Mouse (Mus musculus): Measurements from ENCODE around the gene Ipmk.

DNA sequence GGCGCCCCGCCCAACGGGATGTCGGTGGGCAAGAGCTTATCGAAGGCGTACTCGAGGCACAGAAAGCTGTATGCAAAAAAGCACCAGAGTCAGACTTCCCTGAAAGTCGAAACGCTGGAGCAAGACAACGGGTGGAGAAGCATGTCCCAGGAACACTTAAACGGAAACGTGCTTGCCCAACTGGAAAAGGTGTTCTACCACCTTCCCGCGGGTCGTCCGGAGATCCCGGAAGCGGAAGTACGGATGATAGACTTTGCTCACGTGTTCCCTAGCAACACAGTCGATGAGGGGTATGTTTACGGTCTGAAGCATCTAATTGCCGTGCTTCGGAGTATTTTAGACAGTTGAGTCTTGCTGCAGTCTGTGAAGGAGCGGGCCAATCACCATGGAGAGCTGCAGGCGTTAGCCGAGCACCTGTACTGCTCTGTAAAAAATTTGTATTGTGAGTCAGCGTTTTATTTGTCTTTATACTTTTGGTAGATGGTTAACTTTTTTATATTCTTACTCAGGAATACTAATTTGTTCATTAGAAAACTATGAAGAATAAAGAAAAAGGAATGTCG, 34.0 kb downstream of the Ipmk start:
- TF ChIP-seq EP300 (IDR thresholded peaks at IDR 0.05; ENCODE audit: low read depth) (no peak), CTCF (IDR thresholded peaks at IDR 0.05; ENCODE audit: low read depth) (no peak)

All from liver, embryonic 14.5 days (tissue).